Mouse (Mus musculus) E14TG2a.4 (cell line): ENCODE data around the gene Sugt1.

Source experiments
- H3K27me3 ChIP-seq: 2 replicates; pipeline ENCODE4 v1.6.1; 2014; ENCODE audit warnings: low read length, control low read depth; ENCODE audit not compliant: insufficient read depth
- H3K36me3 ChIP-seq: 2 replicates; pipeline ENCODE4 v1.6.1; 2014; ENCODE audit warnings: low read length, control low read depth; ENCODE audit not compliant: insufficient read depth
- H3K4me1 ChIP-seq: replicated peaks from 2 replicates; pipeline ENCODE4 v1.6.1; 2014; ENCODE audit warnings: low read depth, low read length, control low read depth
- H3K4me3 ChIP-seq: replicated peaks from 2 replicates; pipeline ENCODE4 v1.5.1; 2014; ENCODE audit warnings: mild to moderate bottlenecking, low read length
- H3K9me3 ChIP-seq: 2 replicates; pipeline ENCODE4 v1.6.1; 2014; ENCODE audit warnings: low read length, control low read depth
- CTCF ChIP-seq: conservative IDR thresholded peaks from 2 replicates; pipeline ENCODE4 v1.5.1; 2014; ENCODE audit warnings: low read length
- NANOG ChIP-seq: IDR thresholded peaks from 2 replicates; pipeline ENCODE4 v1.6.1; 2014; ENCODE audit warnings: borderline replicate concordance, low read length, mixed read lengths
- POU5F1 ChIP-seq: IDR thresholded peaks from 2 replicates; pipeline ENCODE4 v1.6.1; 2014; ENCODE audit warnings: low read length, borderline replicate concordance

The Sugt1 gene

GRCm38 (mm10) chr14:79660467-79660866 is 73.0 kb downstream of the Sugt1 start:
- TF ChIP-seq CTCF (no peak), POU5F1 (no peak), NANOG (no peak)
- Histone ChIP-seq H3K4me3 (no peak overlapping the region), H3K27me3 (peaks cover 40% of the 10 kb centered on the region), H3K4me1 (peaks cover 8% of the 10 kb centered on the region), H3K36me3 (no peaks in the 10 kb centered on the region), H3K9me3 (no peaks in the 10 kb centered on the region)

DNA sequence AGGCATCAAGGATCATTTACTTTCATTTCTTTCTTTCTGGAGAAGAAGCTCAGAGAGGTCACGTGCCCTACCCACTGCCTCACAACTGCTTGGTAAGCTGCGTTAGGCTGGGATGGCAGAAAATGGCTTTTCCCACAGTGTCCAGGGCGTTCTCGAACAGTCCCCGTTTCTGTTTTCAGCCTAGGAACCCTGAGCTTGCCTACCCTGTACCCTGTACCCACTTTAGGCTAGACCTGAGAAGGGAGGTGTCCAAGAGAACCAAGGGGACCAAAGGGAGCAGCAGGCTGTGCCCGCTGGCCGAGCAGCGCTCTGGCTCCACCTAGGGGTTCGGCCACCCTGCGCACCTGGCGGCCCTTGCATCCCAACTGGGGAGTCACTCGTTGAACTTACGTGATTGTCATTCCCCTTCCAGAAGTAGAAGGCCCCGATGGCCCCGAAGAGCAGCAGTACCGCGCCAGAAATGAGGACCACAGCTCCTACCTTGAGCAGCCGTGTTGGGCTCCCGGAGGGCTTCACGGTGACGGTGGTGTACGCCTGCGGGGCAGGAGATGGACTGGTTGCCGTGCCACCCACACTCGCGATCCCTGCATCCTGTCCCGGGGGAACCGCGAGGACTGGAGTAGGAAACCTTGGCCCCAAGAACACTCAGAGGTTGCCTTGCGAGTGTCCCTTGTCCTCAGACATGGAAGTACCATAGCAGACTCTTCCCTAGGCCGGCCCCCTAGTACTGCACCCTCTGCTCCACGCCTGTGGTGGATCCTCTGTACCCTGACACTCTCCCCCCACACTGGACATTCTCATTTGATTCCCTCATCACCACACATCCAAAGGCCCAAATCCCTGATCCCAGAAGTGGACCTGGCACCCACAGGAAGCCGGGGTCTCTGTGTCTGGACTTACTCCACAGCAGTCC is 73.8 kb downstream of the Sugt1 start:
- H3K4me1 ChIP-seq, result peaks cover 8% of the 10 kb centered on the region
- peak; percentile 36 for TF ChIP-seq CTCF
- TF ChIP-seq POU5F1, result no peak
- TF ChIP-seq NANOG, result no peak
- H3K27me3 ChIP-seq, result peaks cover 43% of the 10 kb centered on the region
- no peaks in the 10 kb centered on the region for H3K9me3 ChIP-seq
- no peaks in the 10 kb centered on the region for H3K36me3 ChIP-seq
- peak overlapping the region; percentile 71 for H3K4me3 ChIP-seq

- peak within 1 kb of the TSS; percentile 71 for H3K4me3 ChIP-seq
- H3K4me1 ChIP-seq, result peaks cover 8% of the 10 kb centered on the region
- TF ChIP-seq NANOG (no peak), CTCF (no peak), POU5F1 (no peak)
- peaks cover 43% of the 10 kb centered on the region for H3K27me3 ChIP-seq
- no peaks in the 10 kb centered on the region for H3K36me3 ChIP-seq
- no peaks in the 10 kb centered on the region for H3K9me3 ChIP-seq
These were observed 74.5 kb downstream of the Sugt1 start, which contains the start of gene Cnmd for GRCm38 (mm10) chr14:79662001-79662400. TSS of gene Cnmd (minus strand) at chr14:79662170.

- peaks cover 6% of the 10 kb centered on the region; the same call in 1 of the 2 replicates for H3K27me3 ChIP-seq
- peaks cover under 1% of the 10 kb centered on the region for H3K4me1 ChIP-seq
- no peak overlapping the region for H3K4me3 ChIP-seq
- no peak for TF ChIP-seq CTCF
- TF ChIP-seq POU5F1, result no peak
- no peak for TF ChIP-seq NANOG
- no peaks in the 10 kb centered on the region for H3K9me3 ChIP-seq
- no peaks in the 10 kb centered on the region for H3K36me3 ChIP-seq
These were observed 83.5 kb downstream of the Sugt1 start for GRCm38 (mm10) chr14:79671008-79671407.

DNA sequence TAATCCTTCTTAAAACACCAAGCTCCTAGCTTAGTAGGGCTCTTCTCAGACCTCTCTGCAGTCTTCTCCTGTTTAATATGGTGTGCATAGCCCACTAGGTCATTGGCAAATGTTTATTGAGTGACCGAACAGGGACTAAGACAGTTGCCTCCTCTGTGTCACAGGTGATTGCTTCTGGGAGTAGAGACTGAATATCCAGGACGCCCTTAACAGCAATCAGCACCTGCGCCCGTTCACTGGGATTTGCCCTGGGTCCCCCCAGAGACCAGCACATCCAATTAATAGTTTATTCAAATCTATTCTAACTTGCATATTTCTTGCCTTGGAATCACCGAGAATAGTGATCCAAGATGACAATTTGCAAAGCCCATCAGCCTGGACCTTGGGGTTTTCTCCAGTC is 85.1 kb downstream of the Sugt1 start:
- H3K36me3 ChIP-seq, result no peaks in the 10 kb centered on the region
- H3K27me3 ChIP-seq, result peaks cover 3% of the 10 kb centered on the region; the same call in 1 of the 2 replicates
- peaks cover 15% of the 10 kb centered on the region for H3K4me1 ChIP-seq
- TF ChIP-seq NANOG (no peak), CTCF (no peak), POU5F1 (no peak)
- no peak overlapping the region for H3K4me3 ChIP-seq
- H3K9me3 ChIP-seq, result no peaks in the 10 kb centered on the region

GRCm38 (mm10) chr14:79673083-79674013 is 85.9 kb downstream of the Sugt1 start:
- no peak overlapping the region for H3K4me3 ChIP-seq
- peaks cover 19% of the 10 kb centered on the region for H3K4me1 ChIP-seq
- no peaks in the 10 kb centered on the region for H3K27me3 ChIP-seq
- no peaks in the 10 kb centered on the region for H3K9me3 ChIP-seq
- TF ChIP-seq CTCF (no peak), NANOG (no peak), POU5F1 (no peak)
- no peaks in the 10 kb centered on the region for H3K36me3 ChIP-seq

DNA sequence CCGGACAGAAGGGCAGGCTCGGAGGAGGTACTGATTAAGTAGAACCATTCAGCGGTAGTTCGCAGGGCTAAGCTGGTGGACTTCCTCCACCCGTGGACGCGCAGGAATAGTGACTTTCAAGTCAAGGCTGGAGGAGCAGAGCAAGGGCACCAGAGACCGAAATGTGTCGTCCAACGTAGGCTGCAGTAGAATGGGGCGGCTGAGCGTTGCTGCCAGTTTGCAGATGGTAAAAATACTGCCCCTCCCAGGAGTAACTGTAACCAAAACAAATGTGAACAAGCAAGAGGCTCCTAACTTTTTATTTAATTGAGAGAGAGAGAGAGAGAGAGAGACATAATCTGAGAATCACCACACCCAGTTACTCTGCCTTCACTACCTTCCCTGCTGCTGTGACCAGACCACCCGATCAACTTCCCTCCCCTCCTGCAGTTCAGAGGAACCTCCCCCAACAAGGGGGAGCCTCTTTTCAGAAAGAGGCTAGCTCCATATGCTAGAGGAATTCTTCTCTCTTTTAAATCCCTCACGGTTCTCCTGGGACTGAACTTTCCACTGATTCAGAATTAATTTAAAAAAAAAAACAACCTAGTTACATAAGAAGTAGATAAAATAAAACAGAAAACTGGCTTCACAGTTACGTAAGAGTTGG is 89.7 kb downstream of the Sugt1 start:
- no peaks in the 10 kb centered on the region for H3K9me3 ChIP-seq
- no peak for TF ChIP-seq POU5F1
- TF ChIP-seq NANOG, result no peak
- no peak for TF ChIP-seq CTCF
- H3K4me3 ChIP-seq, result peak overlapping the region; percentile 55

More for the DNA sequence above, 89.7 kb downstream of the Sugt1 start:
- Histone ChIP-seq H3K27me3 (0 out of 2 replicates have a peak, but pooled peaks cover 3% of the 10 kb centered on the region), H3K36me3 (no peaks in the 10 kb centered on the region), H3K4me1 (peaks cover 19% of the 10 kb centered on the region)
